Mouse (Mus musculus) mouse trophoblast stem cell (cell line): ENCODE measurements around the gene Bpnt1.

Source experiments
- in situ Hi-C, 2 experiments: fragments of 300-500 bp; cut with MseI, MboI; formaldehyde crosslinking; loops; 2 replicates in 1 of 2; 3 replicates in 1 of 2; pipeline ENCODE4 v1.15.1; 2025

The Bpnt1 gene

DNA sequence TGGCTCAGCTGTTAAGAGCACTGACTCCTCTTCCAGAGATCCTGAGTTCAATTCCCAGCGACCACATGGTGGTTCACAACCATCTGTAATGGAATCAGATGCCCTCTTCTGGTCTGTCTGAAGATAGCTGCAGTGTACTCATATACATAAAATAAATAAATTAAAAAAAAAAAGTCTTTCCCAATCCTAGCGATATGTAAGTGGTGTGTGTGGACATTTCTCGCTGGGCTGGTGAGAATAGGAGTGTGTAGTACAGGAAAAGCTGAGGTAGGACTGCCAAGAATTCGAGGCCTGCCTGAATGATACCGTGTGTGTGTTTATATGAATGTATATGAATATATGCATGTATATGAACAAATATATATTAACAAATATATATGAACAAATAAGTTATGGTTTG, 585 bp upstream of the Bpnt1 start:
- in situ Hi-C loops, result no loop called here

DNA sequence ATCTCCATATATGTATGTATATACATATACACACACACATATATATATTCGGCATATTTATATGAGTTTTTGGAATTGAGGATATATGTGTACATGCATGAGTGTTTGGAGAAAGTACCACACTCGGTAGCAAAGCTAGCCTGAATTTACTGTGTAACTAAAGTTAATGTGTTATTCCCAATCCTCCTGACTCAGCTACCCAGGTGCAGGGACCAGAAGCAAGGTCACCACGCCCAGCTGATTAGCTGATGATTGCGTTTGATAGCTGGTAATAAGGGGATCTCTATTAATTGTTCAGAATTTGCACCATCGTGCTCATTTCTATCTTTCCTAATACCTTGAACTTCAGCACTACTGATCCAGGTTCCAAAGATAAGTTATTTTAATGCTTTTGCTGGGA, 1.7 kb downstream of the Bpnt1 start:
- in situ Hi-C loops, result no loop called here

DNA sequence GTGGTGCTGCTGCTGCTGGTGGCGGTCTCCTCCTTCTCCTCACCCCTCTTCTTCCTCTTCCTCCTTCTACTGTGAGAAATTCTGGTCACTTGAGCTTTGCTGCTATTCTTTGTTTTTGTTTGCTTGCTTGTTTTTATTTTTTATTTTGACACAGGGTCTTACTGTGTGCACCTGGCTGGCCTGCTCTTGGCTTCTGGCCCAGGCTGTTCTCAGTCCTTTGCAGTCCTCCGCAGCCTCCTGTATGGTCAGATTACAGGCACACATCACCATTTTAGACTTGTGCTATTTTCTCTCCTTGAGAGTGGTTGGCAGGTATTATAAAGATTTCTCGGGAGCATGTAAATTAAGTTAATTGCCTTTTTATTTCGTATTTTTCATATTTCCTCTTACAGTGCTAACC, 2.2 kb downstream of the Bpnt1 start:
- in situ Hi-C loops, result no loop called here

DNA sequence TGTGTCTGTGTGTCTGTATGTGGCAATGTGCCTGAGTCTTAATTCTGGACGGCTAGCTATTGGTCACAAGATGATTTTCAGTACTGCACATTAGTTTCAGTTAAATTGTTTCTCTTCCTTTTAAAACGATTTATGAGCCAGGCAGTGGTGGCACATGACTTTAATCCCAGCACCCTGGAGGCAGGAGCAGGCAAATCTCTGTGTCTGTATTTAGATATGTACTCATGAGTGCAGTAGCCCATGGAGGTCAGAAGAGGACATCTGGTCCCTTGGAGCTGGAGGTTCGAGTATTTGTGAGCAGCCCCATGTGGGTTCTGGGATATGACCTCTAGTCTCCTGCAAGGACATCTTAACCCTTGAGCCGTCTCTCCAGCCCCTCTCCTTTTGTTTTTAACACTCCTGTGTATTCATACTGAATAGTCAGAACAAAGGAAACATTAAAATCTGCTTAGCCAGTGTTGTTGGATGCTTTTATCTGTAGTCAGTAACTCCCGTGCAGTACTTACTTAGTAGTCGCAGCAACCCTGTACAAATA, 3.3 kb downstream of the Bpnt1 start:
- in situ Hi-C loops, result no loop called here

DNA sequence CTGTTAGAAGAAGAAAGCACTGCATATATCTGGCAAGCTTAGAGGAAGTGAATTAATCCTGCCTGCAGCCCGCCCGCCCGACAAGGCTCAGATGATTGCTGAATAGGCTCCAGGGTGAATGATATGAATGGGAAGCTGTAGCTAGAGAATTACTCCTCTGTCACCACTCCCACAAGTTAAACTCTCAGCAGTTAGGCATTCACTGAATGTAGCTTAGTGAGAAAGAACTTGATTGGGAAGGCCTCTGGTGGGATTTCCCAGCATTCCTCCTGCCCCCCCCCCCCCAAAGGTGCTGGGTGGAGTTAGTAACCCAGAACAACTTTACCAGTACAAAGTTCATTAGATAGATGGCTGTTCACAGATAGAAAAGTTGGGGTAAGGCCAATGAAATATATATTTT, 4.6 kb downstream of the Bpnt1 start:
- in situ Hi-C loops, result no loop called here

DNA sequence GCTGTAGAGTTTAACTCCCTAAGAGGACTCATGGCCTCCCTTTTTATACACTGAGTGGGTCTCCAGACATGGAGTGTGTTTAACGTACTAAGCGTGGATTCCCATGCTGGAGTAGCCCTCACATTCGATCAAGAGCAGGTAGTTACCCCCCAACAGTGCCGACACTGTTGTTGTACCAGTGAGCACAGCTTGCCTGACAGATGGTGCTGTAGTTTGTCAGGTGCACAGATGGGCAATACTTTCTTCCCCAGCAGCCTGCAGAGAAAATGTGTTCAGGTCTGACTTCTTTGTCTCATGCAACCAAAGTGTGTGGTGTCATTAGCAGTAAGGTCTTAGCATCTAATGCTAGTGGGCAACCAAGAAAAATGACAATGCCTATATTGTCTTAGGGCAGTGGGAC, 10.5 kb downstream of the Bpnt1 start:
- in situ Hi-C loops, result no loop called here

DNA sequence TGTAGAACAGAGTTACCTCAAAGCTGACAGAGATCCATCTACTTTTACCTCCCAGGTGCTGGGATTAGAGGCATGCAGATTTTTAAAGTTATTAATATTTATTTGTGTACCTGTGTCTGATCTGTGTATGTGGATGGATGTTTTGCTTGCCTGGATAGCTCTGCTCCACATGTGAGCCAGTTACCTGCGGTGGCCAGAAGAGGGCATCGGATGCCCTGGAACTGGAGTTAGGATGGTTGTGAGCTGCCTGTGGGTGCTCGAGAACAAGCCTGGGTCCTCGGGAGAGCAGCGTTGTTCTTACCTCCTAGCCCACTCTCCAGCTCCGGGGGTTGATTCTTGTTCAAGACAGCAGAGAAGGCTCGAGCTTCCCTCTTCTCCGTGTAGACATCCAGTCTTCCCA, 11.5 kb downstream of the Bpnt1 start:
- in situ Hi-C loops, result no loop called here

DNA sequence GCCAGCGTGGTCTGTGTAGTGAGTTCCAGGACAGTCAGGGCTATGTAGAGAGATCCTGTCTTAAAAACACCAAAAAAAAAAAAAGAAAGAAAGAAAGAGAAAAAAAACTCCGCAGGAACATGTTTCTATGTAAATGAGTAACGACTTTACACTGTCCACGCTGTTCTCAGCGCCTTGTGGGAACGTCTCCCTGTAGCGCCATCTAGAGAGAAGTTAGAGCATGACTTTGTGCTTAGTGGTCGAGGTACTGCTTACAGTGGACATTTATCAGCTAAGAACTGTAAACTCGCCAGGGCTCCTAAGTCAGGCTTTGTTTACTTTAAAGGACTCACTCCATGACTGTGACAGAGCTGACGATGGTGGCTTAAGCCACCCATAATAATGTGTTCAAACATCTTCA, 14.2 kb downstream of the Bpnt1 start:
- in situ Hi-C loops, result no loop called here

DNA sequence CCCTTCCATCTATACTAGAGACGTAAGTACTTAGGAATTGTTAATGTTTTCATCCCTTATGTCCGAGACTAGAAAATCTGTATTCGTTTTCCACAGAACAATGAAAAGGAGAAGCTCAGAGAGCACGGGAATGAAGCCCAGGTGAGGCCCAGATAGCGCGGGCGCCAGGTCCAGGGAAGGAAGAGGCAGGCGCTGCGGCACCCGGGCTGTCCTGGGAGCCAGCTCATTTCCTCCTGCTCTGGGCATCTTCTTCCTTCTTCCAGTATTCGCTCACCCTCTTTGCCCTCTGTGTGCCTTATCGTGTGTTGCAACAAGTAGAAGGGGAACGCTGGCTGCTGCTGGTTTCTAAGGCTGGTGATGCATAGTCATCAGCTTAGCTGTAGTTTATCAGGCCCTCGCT, 17.8 kb downstream of the Bpnt1 start:
- in situ Hi-C loops, result no loop called here

DNA sequence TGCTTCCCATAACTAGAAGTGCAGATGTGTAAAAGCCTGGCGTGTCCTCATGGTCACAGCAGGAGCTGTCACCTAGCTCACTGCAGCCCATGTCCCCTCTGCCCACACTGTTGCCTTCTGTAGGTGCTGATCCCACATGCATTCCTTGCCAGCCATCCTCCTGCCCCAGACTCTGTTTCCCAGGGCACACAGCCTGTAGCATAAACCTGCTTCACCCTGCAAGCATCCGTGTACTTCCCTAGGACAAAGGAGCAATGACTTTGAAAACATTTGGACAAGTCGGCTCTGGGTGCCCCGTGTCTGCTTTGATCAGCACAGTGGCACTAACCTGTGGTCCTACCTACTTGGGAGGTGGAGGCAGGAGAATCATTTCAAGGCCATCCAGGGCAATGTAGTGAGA, 18.7 kb downstream of the Bpnt1 start:
- in situ Hi-C loops, result no loop called here

DNA sequence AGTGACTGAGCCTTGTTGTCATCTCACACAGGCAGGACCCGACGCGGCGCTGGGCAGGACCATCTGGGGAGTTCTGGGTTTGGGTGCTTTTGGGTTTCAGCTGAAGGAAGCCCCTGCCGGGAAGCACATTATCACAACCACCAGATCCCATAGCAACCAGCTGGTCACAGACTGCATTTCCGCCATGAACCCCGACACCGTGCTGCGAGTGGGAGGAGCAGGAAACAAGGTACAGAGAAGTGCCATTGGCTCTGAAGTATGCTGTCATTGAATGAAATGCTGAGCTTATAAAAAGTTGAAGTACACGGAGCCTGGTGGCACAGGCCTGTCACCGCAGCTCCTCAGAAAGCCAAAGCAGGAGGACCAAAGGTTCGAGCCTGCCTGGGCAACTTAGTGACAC, 20.2 kb downstream of the Bpnt1 start:
- in situ Hi-C loops, result no loop called here

DNA sequence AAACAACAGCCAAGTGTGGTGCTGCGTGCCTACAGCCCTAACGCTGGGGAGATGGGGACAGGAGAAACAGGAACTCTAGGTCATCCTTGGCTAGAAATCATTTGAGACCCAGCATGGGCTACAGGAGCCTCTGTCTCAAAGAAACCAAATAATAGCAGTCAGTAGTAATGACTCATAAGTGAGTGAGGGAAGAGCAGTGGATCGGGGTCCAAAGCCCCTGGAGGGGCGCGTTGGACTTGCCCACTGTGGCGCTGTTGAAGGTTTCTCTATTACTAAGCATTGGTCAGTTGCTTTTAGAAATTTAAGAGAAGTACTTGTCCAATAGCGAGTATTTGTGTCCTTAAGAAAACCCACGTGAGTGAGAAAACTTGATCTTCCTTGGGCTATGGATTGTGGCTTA, 21.4 kb downstream of the Bpnt1 start:
- in situ Hi-C loops, result no loop called here

DNA sequence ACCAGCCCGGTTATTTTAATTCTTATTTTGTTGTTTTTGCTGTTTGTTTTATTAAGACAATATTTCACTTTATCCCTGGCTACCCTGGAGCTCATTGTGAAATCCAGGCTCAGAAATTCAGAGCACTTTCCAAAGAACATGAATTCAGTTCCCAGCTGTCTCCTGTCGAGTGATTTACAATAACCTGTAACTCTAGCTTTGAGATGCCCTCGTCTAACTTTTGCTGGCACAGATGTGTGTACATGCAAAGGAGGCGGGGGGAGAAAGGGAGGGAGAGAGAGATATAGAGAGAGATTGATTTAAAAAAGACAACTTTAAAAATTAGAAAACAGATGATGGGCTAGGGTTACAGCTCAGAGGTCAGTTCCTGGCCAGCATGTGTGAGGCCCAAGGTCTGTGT, 22.8 kb downstream of the Bpnt1 start:
- in situ Hi-C loops, result no loop called here

DNA sequence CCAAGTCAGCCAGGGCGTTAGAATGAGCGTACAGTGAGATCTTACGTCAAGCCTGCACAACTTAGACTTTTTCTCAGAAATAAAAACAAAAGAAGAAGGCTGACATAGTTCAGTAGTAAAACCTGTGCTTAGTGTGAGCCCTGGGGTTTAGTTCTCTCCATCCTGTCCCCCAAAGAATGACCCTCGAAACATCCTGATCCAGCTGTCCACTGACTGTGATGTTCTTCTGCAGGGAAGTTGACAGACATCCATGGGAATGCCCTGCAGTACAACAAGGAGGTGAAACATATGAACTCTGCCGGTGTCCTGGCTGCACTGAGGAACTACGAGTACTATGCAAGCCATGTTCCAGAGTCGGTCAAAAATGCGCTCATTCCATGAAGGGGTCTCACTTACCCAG, 24.3 kb downstream of the Bpnt1 start:
- in situ Hi-C loops, result no loop called here

DNA sequence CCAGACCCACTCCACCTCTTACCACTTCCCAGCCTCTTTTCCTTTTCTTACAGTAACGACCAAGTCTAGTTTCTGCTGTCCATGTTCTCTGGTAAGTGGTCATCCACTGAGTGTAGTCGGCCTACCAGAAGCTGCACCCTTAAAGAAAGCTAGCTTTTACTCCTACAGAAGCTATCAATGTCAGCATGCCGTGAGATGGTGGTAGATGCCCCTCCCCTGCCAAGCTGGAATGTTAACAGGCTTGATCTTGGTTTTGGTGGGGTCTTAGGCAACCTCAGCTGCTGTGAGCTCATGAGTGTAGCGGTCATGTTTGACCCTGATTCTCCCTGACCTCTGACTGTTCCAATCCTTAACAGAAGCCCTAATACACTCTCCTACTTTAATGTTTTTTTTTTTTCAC, 26.3 kb downstream of the Bpnt1 start:
- in situ Hi-C loops, result no loop called here

DNA sequence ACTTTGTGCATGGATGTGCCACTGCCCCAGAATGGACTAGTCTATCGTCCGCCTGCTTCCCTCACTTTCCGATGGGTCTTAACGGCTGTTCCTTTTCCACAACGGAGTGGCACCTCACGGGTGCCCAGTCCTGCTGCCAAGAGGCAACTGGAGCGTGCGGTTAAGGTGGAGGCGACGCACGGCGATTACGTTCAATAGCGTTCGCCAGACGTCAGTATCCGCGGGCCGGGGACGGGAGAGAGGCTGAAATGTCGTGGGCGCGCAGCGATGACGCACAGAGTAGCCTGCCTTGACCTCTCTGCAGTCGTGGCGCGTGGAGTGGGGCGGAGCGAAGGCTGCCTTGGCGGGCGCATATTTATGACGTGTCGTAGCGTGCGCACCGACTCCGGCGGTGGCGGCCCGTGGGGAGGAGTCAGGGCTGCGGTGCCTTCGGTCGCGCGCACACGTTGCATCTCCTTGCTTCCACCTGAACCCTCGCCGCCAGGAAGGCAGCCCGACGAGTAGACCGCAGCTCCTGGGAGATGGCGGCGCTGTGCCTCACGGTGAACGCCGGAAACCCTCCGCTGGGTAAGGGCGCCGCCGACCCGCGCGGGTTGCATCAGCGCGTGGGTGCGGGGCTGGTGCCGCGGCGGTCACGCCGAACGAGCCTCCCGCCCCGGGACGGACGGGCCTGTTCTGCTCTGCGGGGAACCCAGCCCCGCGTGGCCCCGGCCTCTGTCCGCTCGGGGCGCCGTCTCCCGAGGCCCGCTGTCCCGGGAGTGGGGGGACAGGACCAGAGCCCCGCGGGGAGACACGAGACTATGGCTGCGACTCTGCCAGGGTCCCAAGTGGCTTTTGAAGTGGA, 30.9 kb downstream of the Bpnt1 start, which contains the start of gene Eprs:
Eprs (plus strand) TSS at position 368 of the 844 bp plus-strand sequence.
- in situ Hi-C loops, result no loop called here

DNA sequence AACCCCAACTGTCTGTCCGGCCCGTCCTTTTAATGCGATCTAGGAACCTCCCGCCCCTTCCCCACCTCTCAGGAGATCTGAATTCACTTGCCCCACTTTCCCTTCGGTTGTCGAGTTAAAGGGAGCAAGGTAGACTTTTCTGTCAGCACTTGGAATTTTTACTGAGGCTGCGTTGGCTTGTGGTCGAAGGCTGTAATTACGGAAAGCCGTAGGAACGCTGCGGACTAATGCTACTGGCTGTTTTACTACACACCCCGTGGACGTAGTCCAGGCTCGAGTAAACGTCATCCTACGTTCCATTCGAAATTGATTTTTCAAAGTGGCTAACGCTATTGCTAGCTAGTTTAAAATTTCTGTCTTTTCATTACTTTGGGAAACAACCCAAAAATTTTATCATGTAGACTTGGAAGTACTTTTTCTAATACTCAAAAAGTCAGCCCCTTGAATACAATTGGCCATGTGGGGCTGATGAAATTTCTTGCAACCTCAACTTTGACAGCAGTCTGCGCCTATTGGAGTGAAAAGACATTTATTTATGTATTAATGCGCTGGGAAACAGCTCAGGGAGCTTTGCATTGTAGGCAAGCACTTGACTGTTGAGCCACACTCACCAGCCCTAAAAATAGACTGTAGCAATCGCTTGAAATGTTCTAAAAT, 31.7 kb downstream of the Bpnt1 start:
- in situ Hi-C loops, result no loop called here

DNA sequence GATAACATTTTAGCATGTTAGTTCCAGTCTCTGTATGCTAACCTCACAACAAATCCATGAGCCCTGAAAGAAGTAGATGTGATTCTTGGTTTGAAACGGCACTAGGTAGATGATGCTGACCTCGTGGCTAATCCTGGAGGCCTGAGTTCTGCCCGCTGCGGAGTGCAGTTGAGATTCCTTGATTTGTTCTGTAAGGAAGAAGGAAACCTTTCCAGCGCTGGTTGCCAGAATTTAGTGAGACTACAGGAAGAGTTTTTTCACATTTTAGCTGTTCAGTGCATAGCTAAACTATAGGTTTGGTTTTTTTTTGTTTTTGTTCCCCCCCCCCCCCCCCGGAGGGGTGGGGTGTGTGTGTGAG, 32.2 kb downstream of the Bpnt1 start:
- in situ Hi-C loops, result no loop called here

DNA sequence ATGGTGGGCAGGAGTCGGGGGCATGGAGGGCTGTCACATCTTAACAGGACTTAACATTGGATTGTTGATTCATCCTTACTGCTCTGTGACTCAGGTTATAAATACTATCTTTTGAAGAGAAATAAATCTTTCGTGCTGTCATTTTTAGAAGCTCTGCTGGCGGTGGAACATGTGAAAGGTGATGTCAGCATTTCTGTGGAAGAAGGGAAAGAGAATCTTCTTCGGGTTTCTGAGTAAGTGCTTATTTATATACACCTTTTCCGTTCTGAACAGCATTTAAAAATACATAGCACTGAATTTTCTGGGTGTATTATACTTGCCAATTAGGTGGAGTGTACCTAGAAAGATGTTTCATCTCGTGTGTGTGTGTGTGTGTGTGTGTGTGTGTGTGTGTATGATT, 35.4 kb downstream of the Bpnt1 start:
- in situ Hi-C loops, result no loop called here

DNA sequence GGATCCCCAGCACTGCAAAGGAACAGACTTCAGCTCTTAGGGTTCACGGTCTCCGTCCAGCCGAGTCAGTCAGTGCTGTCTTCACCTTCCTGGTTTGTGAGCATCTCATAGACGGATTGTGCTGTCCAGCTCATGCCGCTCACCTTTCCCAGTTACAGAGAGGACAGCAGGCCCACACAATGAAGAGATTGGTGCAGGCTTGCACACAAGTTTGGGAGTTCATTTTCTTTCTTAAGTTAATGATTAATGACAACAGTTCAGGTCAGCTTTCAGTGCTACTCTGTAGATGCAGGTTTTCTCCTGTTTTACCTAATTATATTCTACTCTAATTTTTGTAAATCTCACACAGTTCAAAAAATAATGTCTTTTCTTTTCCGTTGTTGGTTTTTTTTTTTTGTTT, 38.0 kb downstream of the Bpnt1 start:
- in situ Hi-C loops, result no loop called here

DNA sequence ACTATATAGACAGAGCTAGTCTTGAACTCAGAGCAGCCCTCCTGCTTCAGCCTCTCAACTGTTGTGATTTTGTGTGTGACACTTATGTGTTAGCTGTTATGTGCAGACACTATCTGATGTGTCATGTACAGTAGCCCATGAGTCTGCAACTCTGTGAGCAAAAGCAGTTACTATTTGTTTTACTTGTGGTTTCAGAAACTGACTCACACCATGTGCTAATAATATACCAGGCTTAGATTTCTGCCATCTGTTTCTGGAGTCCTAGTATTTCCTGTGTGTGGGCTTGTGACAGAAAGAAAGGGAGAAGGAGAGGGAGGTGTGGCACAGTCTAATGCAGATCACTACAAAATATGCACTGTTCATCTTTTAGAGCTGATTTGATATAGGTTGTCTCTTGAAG, 44.4 kb downstream of the Bpnt1 start:
- in situ Hi-C loops, result no loop called here

DNA sequence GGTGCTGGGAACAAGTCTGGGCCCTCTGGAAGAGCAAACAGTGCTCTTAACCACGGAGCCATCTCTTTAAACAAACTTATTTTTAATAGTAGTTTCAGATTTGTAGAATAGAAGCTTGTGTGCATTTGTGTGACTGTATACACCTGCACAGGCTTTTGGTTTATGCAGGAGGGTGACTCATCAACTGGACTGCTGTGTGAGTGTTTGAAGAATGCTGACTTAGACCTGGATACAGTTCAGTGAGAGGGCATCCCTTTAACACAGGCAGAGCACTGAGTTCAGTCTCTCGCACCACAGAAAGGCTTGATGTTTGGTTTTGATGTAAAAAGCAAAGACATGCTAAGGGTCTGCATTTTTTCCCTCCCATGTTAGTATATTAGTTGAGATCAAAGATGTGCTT, 45.5 kb downstream of the Bpnt1 start:
- in situ Hi-C loops, result no loop called here

DNA sequence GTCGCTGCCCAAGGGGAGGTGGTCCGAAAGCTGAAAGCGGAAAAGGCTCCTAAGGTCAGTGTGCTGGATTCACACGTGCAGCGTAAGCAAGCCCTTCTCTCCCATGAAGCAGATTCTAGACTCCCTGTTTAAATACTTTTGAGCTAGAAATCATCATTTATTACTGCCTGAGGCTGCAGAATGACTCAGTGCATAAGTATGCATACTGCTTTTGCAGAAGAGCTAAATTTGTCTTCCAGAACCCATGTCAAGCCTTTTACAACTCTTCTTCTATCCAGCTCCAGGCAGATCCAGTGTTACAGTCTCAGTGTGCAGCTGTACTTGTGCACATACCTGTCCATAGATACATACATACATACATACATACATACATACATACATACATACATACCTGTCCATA, 69.7 kb downstream of the Bpnt1 start:
- in situ Hi-C loops, result no loop called here
